Mouse (Mus musculus) left cerebral cortex, postnatal 10 days (tissue): ENCODE results near the gene Kif11. TPM values are rescaled to one million over a fixed set of nuclear protein-coding genes. Genes with fewer than 3 reads are reported as not detected.
A peak's percentile ranks its signal among the peaks of the same experiment; 100 is the strongest.

ENCODE experiments used
- DNase-seq, 2 experiments: peaks; one replicate each; pipeline ENCODE4 v3.0.0; 2021 to 2022; ENCODE audit warnings: low spot score in 2 of 2, mixed read lengths in 1 of 2; ENCODE audit errors: extremely low spot score in 1 of 2
- intact Hi-C: fragments of 180-260 bp; cut with DNase I; formaldehyde crosslinking; loops from one replicate; pipeline ENCODE4 v1.15.1; 2025
- total RNA-seq, 2 experiments: library from RNA; stranded (reverse); gene quantifications; 2 replicates each; pipeline ENCODE4 v1.2.3; 2021

The Kif11 gene
- total RNA-seq, 2 experiments from 2014 or later: 3.2 to 3.3 TPM

DNA sequence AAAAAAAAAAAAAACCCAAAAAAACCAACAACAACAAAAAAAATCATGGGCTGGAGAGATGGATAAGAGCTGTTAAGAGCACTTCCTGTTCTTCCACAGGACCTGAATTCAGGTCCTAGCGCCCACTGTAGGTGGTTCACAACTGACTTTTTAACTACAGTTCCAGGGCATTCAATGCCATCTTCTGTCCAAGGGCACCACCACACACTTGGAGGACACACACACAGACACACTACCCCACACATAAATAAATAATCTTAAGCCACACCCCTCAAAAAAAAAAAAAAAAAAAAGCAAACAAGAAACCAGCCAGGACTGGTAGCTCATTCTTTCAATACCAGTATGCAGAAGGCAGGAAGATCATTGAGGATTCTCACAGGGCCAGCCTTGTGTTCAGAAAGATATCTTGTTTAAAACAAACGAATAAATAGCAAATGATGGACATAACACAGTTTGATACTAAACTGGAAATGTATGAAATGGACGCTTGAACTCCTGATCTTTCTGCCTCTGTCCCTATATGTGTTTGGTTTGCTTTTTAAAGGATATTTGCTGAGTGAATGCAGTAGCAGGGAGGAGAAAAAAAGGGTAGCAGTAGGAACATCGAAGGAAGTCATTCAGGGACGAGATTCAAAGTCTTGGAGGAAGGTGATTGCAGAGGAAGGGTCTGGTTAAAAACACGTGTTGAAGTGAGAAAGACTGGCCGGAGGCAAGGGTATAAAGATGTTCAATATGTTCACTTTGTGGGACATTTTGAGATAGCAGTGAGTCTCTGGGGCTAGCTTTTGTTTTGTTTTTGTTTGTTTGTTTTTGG is 1.1 kb upstream of the Kif11 start:
- intact Hi-C loops: no loop called here
- no peak for DNase-seq

GRCm38 (mm10) chr19:37376841-37377240 is 638 bp downstream of the Kif11 start:
- DNase-seq: no peak
- intact Hi-C loops: loop anchor here (2.0 kb wide), 1 partner anchor 458 kb away; the partner anchor contains the start of gene Fgfbp3

GRCm38 (mm10) chr19:37377404-37377990 is 1.3 kb downstream of the Kif11 start:
- intact Hi-C loops: loop anchor here (2.0 kb wide), 1 partner anchor 459 kb away; the partner anchor contains the start of gene Fgfbp3
- no peak for DNase-seq

- intact Hi-C loops: loop anchor here (1.0 kb wide), 1 partner anchor 467 kb away; no protein-coding TSS in a partner anchor
- DNase-seq: no peak
Observed at GRCm38 (mm10) chr19:37378816-37379215, 2.6 kb downstream of the Kif11 start.

DNA sequence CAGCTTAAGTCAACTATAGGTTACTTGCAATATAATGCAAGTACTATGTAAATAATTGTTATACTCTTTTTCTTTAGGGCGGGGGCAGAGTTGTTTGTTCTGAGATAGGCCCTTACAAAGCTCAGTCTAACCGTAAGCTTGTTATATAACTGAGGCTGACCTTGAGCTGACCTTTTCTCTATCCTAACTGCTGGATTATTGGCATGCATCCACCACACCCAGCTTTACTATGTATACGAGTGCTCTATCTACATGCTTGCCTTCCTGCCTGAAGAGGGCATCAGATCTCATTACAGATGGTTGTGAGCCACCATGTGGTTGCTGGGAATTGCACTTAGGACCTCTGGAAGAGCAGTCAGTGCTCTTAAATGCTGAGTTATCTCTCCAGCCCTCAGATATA is 9.9 kb downstream of the Kif11 start:
- DNase-seq: no peak
- intact Hi-C loops: no loop called here

DNA sequence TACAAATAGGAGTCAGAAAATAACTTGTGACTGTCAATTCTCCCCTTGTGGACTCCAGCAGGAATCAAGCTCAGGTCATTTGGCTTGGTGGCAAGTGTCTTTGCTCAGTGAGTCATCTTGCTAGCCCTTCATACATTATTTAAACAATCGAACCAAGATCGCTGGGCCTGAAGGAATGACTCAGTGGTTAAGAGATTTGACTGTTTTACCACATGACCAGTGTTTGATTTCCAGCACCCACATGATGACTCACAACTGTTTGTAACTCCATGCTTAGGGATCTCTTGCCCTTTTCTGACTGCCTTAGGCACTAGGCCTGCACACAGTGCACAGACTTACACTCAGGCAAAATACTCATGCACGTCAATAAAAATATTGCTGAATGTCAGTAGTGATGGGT is 15.7 kb downstream of the Kif11 start:
- no peak for DNase-seq
- intact Hi-C loops: no loop called here

DNA sequence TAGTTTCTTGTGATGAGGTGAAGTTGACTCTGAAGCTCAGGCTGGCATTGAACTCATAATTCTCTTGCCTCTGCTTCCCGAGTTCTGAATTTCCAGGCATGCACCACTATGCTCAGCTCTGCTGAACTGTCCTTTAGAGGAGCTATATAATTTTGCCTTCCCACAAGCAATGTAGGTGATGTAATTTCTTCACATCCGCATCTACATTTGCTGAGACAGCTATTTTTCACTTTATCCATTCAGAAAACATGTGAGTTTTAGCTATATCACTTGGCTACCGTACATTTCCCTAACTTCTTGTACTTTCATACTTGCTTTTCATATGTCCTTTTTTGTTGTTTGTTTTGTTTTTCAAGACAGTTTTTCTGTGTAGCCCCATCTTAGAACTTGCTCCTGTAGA is 20.1 kb downstream of the Kif11 start:
- no peak for DNase-seq
- intact Hi-C loops: no loop called here

DNA sequence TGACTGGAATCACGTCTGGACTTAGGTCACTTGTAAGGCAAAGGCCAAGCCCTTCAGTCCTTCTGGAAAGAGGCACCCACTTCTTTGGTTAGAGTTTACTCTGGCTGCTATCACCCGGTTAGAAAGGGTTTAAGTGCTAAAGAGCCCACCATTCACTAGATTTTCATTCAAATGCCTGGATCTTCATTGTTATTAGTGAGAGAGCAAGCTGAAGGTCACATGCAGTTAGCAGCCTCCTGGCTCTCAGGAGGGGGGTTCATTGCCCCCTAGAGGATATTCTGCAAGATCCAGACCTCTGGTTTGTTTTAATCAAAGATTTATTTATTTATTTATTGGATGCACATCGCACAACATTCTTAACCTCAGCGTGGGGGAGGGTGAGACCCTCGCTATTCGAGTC is 24.7 kb downstream of the Kif11 start:
- intact Hi-C loops: no loop called here
- DNase-seq: no peak

DNA sequence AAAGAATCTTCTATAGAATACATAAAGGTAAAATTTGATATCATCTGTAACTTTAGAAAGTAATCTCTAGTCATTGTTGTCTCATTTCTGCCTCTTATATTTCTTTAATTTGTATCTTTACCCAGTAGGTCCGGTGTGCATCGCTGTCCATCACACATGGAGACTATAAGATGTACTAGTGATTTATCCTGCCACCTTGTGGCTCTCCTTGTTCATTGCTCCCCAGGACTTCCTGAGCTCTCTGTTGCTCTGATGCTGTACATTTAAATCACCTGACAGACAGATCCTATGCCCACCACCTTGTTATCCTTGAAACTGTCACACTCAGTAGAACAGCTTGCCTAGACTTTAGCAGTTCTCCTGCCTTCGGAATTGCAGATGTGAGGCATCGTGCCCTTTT is 42.1 kb downstream of the Kif11 start:
- intact Hi-C loops: no loop called here
- DNase-seq: peak in 1 of 2 experiments; percentile 28

- DNase-seq: peak in 1 of 2 experiments; percentile 47
- intact Hi-C loops: no loop called here
Observed at GRCm38 (mm10) chr19:37419613-37420012, 43.4 kb downstream of the Kif11 start.

GRCm38 (mm10) chr19:37428589-37428988 is 52.4 kb downstream of the Kif11 start:
- no peak for DNase-seq
- intact Hi-C loops: no loop called here

GRCm38 (mm10) chr19:37431139-37431756 is 55.0 kb downstream of the Kif11 start:
- intact Hi-C loops: no loop called here
- DNase-seq: no peak

GRCm38 (mm10) chr19:37432868-37433570 is 56.8 kb downstream of the Kif11 start:
- no peak for DNase-seq
- intact Hi-C loops: no loop called here

- intact Hi-C loops: no loop called here
- DNase-seq: peak in 1 of 2 experiments; percentile 36
Observed at GRCm38 (mm10) chr19:37433895-37434262, 57.7 kb downstream of the Kif11 start.

DNA sequence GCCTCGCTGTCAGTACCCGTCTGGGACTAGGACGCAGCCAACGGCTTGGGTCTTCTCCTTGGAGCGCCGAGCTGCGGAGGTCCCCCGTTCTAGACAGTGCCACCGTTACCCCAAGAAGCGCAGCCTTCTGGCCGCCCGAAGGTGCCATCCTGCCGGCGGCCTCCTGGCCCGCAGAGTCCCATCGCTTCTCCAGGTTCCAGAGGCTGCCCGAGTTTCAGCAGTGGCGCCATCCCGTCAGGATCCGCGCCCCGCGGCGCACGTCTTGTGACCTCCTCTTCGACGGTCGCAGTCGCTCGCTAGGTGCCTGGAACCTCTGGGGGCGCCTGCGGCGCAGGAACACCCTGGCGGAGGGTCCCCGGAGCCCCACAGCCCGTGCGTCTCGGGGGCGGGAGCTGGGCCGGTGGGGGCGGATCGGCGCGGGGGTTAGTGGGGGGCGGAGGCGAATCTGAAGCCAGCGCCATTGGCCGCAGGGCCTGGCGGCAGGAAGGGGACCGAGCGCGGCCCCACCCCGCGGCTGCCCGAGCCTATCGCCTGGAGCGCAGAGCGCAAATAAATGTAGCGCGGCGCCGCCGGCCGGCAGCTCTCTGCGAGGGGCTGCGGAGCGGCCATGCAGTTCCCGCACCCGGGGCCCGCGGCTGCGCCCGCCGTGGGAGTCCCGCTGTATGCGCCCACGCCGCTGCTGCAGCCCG is 58.2 kb downstream of the Kif11 start, which contains the start of gene Hhex:
Hhex (plus strand) TSS at position 548 of the 689 bp plus-strand sequence.
- peak in 1 of 2 experiments; percentile 89 for DNase-seq
- intact Hi-C loops: no loop called here

DNA sequence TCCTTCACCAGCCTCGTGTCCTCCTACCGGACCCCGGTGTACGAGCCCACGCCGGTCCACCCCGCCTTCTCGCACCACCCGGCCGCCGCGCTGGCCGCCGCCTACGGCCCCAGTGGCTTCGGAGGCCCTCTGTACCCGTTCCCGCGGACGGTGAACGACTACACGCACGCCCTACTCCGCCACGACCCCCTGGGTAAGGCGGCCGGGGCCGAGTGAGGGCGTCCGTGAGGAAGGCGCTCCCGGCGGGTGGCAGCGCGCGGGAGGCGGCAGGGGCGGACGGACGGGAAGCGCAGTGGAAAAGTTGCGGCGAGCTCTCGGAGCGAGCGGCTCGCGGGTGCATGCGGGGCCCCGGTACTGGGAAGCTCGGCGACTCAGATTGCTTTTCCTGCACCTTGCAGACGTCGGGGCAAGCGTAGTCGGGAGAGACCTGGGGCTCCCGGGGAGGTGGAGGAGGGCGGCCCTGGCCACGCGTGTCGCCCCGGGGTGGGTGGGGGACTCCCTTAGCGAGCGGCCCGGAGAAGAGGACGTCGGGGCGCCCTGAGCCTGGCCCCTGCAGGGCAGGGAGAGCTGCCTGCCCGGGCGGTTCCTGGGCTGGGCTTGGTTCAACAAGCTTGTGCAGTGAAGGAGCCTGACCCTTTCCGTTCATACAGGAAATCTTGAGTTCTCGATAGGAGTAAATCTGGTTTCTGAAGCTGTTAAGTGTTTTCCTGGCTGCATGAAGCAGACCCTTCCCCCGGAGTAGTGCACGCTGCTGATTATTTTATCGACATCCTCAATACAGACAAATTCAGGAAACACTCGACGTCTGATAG is 59.0 kb downstream of the Kif11 start:
- intact Hi-C loops: loop anchor here (5.0 kb wide), 1 partner anchor 72 kb away; no protein-coding TSS in a partner anchor

GRCm38 (mm10) chr19:37435853-37436174 is 59.6 kb downstream of the Kif11 start:
- DNase-seq: no peak
- intact Hi-C loops: loop anchor here (5.0 kb wide), 1 partner anchor 71 kb away; no protein-coding TSS in a partner anchor

More for the DNA sequence above, 59.0 kb downstream of the Kif11 start:
- DNase-seq: peak in 1 of 2 experiments; percentile 77
